Mouse (Mus musculus) midbrain, embryonic 15.5 days (tissue): Measurements from ENCODE around the gene Nt5c1a. TPM values are rescaled to one million over a fixed set of nuclear protein-coding genes. Genes with fewer than 3 reads are reported as not detected.

Experiments used
- ATAC-seq: fragments of 200-750 bp; cut with Nextera tagmentation; replicated peaks from 2 replicates; pipeline ENCODE4 v1.8.0; 2017; ENCODE audit warnings: moderate TSS enrichment
- H3K27ac ChIP-seq: fragments of 300-500 bp; sonication (generic); 2 replicates; pipeline ENCODE4 v1.5.1; 2015; ENCODE audit warnings: mild to moderate bottlenecking, inconsistent platforms
- H3K27me3 ChIP-seq: fragments of 300-500 bp; sonication (generic); replicated peaks from 2 replicates; pipeline ENCODE4 v1.6.1; 2015; ENCODE audit warnings: inconsistent platforms
- H3K36me3 ChIP-seq: fragments of 300-500 bp; sonication (generic); replicated peaks from 2 replicates; pipeline ENCODE4 v1.6.1; 2015; ENCODE audit warnings: inconsistent platforms
- H3K4me1 ChIP-seq: fragments of 300-500 bp; sonication (generic); 2 replicates; pipeline ENCODE4 v1.6.1; 2015; ENCODE audit warnings: inconsistent platforms
- H3K4me2 ChIP-seq: fragments of 300-500 bp; sonication (generic); 2 replicates; pipeline ENCODE4 v1.6.1; 2015; ENCODE audit warnings: inconsistent platforms, mild to moderate bottlenecking, moderate library complexity
- H3K4me3 ChIP-seq: fragments of 300-500 bp; sonication (generic); 2 replicates; pipeline ENCODE4 v1.5.1; 2015; ENCODE audit warnings: mild to moderate bottlenecking, inconsistent platforms
- H3K9ac ChIP-seq: fragments of 300-500 bp; sonication (generic); 2 replicates; pipeline ENCODE4 v1.6.1; 2015; ENCODE audit warnings: mild to moderate bottlenecking, inconsistent platforms
- H3K9me3 ChIP-seq: fragments of 300-500 bp; sonication (generic); 2 replicates; pipeline ENCODE4 v1.6.1; 2016; ENCODE audit warnings: inconsistent platforms
- WGBS: fragments of 180-500 bp; shearing (Covaris S2); methylation state at CpG from one replicate; pipeline ENCODE4 v1.1.7; 2015; ENCODE audit warnings: mixed read lengths; 5-methylcytosine and 5-hydroxymethylcytosine counted together
- polyA plus RNA-seq: library from polyadenylated mRNA; unstranded; fragments of >200 nt; fragmentation: Nextera tagmentation; extraction: Ambion mirVana; gene quantifications from 2 replicates; pipeline ENCODE4 v1.2.1, GENCODE M21; 2015

The Nt5c1a gene
- polyA plus RNA-seq, 1 experiment from 2014 or later, result not detected

DNA sequence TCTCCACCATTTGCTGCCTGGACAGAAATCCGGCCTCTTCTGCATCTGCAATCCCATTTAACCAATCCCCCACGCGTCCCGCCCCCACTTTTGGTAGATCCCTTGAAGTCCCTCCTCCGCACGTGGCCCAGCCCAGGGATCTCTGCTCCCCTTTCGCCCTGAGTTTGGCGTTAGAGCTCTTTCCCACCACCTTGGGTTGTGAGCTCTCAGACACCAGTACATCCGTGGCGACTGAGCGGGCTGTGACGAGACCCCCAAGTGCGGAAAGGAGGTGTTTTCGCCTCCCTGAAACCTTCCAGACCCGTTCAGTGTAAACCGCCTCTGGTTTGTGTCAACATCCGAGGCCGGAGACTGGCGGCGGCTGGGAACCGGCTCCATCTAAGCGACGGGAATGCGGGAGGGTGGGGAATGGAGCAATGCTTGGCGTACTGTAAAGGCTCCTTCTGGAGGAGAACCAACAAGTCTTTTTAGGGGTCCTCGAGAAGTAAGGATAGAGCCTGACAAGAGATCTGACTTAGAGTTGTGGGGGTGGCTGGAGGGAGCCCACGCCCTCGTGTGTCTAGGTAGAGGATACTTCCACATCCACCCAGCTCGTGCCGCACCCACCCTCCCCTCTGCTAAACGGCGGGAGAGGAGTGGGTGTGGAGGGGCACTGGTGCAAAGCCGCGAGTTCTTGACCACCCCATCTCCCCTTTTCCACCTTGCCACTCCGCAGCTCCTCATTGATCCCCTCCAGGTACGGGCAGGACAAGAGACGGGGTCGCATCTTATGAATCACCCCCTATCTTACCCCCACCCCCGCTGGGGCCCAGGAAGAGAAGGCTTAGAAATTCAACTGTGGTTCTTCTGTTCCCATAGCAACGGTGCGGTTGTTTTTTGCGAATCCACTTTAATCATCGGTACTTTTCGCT lies 18.7 kb upstream of the Nt5c1a start, which contains the start of gene Hpcal4:
Hpcal4 (plus strand) TSS at position 900 of the 911 bp plus-strand sequence.
- 1% methylated on average over 44 of the region's 44 CpGs for WGBS
- H3K27ac ChIP-seq, result peak within 1 kb of the TSS; percentile 81
- peaks cover 16% of the 10 kb centered on the region for H3K27me3 ChIP-seq
- ATAC-seq, result peak; percentile 81
- H3K4me2 ChIP-seq, result peak within 1 kb of the TSS; percentile 74
- H3K9ac ChIP-seq, result peak within 1 kb of the TSS; percentile 68
- H3K9me3 ChIP-seq, result no peaks in the 10 kb centered on the region
- no peaks in the 10 kb centered on the region for H3K36me3 ChIP-seq
- H3K4me1 ChIP-seq, result peaks cover 34% of the 10 kb centered on the region
- H3K4me3 ChIP-seq, result peak within 1 kb of the TSS; percentile 56

DNA sequence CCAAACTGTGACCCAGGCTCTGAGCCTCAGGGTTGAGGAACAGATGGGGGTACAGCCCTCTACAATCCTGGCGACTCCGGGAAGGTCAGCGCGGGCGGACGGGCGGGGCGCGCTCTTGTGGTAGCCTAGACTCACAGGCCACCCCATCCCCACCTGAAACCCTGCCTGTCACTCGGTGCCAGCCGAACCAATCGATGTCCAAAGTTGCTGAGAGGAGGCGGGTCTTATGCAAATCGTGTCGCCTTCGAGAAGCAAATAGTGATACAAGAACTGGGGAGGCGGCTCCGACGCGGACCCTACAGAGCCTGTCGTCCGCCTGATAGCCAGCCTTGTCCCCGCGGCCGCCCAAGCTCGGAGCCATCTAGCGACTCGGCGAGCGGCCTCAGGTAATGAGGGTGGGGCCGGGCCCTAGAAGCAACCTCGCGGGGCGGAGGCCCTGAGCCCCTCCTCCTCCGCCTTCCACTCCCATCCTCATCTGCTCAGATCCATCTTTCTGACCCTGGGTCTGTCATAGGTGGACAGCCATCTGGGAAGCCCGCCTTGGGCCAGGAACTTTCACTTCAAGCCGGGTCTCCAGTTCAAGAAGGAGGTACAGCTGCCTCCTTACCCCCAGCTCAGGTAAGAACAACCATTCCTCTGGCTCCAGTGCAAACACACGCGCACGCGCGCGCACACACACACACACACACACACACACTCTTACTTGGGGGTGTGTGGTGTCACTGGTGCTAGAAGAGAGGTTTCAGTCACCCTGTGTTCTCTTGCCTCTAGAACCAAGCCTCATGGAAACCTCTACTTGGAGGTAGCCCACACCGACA lies 17.9 kb upstream of the Nt5c1a start:
- 11% methylated on average over 43 of the region's 44 CpGs for WGBS
- peak overlapping the region; percentile 74 for H3K4me2 ChIP-seq
- H3K4me3 ChIP-seq, result peak overlapping the region; percentile 56
- H3K9me3 ChIP-seq, result no peaks in the 10 kb centered on the region
- peak; percentile 93 for ATAC-seq
- H3K9ac ChIP-seq, result peak overlapping the region; percentile 68
- peaks cover 16% of the 10 kb centered on the region for H3K27me3 ChIP-seq
- no peaks in the 10 kb centered on the region for H3K36me3 ChIP-seq
- peak overlapping the region; percentile 81 for H3K27ac ChIP-seq
- peaks cover 34% of the 10 kb centered on the region for H3K4me1 ChIP-seq

- Histone ChIP-seq H3K36me3 (no peaks in the 10 kb centered on the region), H3K27me3 (peaks cover 21% of the 10 kb centered on the region), H3K27ac (peak overlapping the region; percentile 70), H3K4me3 (peak overlapping the region; percentile 56; the same call in 1 of the 2 replicates), H3K9me3 (no peaks in the 10 kb centered on the region), H3K4me2 (peak overlapping the region; percentile 74), H3K9ac (no peak overlapping the region), H3K4me1 (peaks cover 34% of the 10 kb centered on the region)
- WGBS, result 30% methylated on average over 3 of the region's 3 CpGs
- no peak for ATAC-seq
These were observed 16.5 kb upstream of the Nt5c1a start for GRCm38 (mm10) chr4:123184816-123185215.

DNA sequence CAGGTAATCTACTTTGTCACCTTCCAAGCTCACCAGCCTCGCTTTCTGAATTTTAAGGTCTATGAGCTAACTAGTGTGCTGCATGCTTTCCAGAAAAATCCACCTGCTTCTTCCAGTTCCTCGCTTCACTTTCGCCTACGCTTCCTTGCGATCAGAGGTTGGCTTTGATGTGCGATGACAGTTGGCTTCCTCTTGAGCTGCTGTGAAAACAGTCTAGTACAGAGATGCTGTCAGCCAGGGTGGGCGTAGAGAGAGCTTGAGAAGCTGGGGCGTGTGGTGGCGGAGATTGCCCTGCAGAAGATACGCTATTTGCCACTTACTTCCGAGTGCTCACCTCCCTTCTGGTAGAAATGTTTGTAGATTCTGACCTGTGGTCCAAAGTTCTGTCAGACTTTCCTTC lies 9.0 kb upstream of the Nt5c1a start:
- 92% methylated on average over 11 of the region's 11 CpGs for WGBS
- no peak overlapping the region for H3K4me2 ChIP-seq
- no peaks in the 10 kb centered on the region for H3K4me1 ChIP-seq
- H3K9ac ChIP-seq, result no peak overlapping the region
- no peak overlapping the region for H3K27ac ChIP-seq
- H3K9me3 ChIP-seq, result no peaks in the 10 kb centered on the region
- no peak overlapping the region for H3K4me3 ChIP-seq
- no peak for ATAC-seq
- peaks cover 13% of the 10 kb centered on the region for H3K36me3 ChIP-seq
- H3K27me3 ChIP-seq, result peaks cover 5% of the 10 kb centered on the region; the same call in 1 of the 2 replicates

GRCm38 (mm10) chr4:123193791-123194190 lies 7.5 kb upstream of the Nt5c1a start:
- H3K4me3 ChIP-seq, result no peak overlapping the region
- ATAC-seq, result no peak
- no peak overlapping the region for H3K9ac ChIP-seq
- peaks cover 13% of the 10 kb centered on the region for H3K36me3 ChIP-seq
- peaks cover 3% of the 10 kb centered on the region; the same call in 1 of the 2 replicates for H3K27me3 ChIP-seq
- H3K4me1 ChIP-seq, result no peaks in the 10 kb centered on the region
- WGBS, result 86% methylated on average over 11 of the region's 11 CpGs
- H3K27ac ChIP-seq, result no peak overlapping the region
- no peak overlapping the region for H3K4me2 ChIP-seq
- no peaks in the 10 kb centered on the region for H3K9me3 ChIP-seq

DNA sequence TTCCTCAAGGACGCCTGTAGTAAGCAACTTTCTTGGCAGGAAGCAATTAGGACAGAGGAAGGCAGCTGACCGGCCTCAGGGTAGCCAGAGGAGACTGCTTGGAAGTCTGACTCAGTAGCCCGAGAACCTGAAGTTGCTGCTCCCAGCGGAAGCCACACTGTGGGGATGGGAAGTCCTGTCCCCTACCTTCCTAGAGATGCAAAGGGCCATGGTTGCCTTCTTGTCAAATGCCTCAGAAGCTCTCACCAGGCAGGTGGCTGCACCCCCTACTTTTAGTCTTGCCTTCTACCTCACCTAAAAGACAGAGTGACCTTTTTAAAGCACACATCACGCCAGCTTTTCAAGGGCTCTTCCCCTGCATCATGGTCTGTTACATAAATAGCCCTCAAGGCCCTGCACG lies 4.6 kb upstream of the Nt5c1a start:
- no peak overlapping the region for H3K4me3 ChIP-seq
- H3K4me1 ChIP-seq, result peaks cover 10% of the 10 kb centered on the region
- H3K4me2 ChIP-seq, result no peak overlapping the region
- no peaks in the 10 kb centered on the region for H3K9me3 ChIP-seq
- no peak for ATAC-seq
- H3K27me3 ChIP-seq, result peaks cover 8% of the 10 kb centered on the region; the same call in 1 of the 2 replicates
- H3K27ac ChIP-seq, result no peak overlapping the region
- 73% methylated on average over 6 of the region's 6 CpGs for WGBS
- H3K9ac ChIP-seq, result no peak overlapping the region
- H3K36me3 ChIP-seq, result peaks cover 5% of the 10 kb centered on the region

GRCm38 (mm10) chr4:123200771-123201185 lies 526 bp upstream of the Nt5c1a start:
- WGBS, result 3% methylated on average over 15 of the region's 15 CpGs
- peak overlapping the region; percentile 78 for H3K4me2 ChIP-seq
- H3K27me3 ChIP-seq, result peaks cover 19% of the 10 kb centered on the region; the same call in 1 of the 2 replicates
- ATAC-seq, result peak; percentile 73
- H3K36me3 ChIP-seq, result no peaks in the 10 kb centered on the region
- H3K27ac ChIP-seq, result no peak overlapping the region
- no peaks in the 10 kb centered on the region for H3K9me3 ChIP-seq
- peak overlapping the region; percentile 34 for H3K4me3 ChIP-seq
- peak overlapping the region; percentile 40; the same call in 1 of the 2 replicates for H3K9ac ChIP-seq
- peaks cover 14% of the 10 kb centered on the region for H3K4me1 ChIP-seq

DNA sequence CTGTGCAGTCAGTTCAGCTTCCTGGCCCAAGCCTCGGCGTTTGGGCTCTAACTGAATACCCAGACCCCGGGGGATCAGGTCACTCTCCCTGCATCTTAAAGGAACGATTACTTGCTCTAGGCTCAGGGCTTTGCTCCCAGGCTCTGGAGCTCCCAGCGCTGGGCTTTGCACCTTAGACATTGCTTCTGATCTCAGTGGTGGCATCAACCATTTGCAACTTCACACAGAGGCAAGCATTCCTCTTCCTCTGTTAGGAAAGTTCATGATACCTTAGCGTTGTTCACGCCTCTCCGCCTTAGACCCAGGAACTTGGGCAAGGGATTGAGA lies 753 bp downstream of the Nt5c1a start:
- Histone ChIP-seq H3K36me3 (no peaks in the 10 kb centered on the region), H3K4me2 (peak overlapping the region; percentile 78), H3K9me3 (no peaks in the 10 kb centered on the region), H3K27me3 (peaks cover 19% of the 10 kb centered on the region; the same call in 1 of the 2 replicates), H3K4me1 (peaks cover 14% of the 10 kb centered on the region), H3K4me3 (peak overlapping the region; percentile 34; the same call in 1 of the 2 replicates), H3K9ac (no peak overlapping the region), H3K27ac (no peak overlapping the region)
- WGBS, result 13% methylated on average over 8 of the region's 8 CpGs
- no peak for ATAC-seq

DNA sequence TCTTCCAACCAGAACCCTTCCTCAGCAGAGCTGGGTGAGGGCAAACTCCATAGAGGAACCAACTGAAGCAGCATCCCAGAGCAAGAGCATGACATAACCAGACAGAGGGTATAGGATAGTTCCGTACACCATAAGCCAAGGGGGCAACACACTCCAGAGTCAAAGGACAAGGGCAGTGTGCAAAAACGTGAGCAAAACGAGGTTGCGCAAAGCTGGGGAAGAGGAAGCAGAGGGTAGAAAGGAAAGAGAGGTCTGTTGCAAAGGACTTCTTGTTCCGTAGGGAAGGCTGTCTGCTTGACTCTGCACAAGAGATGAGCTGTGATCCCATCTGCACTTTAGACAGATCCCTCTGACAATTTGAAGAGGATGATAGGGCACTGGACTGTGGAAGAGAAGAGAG lies 6.0 kb downstream of the Nt5c1a start:
- peaks cover 5% of the 10 kb centered on the region; the same call in 1 of the 2 replicates for H3K27me3 ChIP-seq
- H3K4me3 ChIP-seq, result no peak overlapping the region
- no peak for ATAC-seq
- no peak overlapping the region for H3K27ac ChIP-seq
- H3K9me3 ChIP-seq, result no peaks in the 10 kb centered on the region
- H3K4me1 ChIP-seq, result peaks cover 4% of the 10 kb centered on the region; the same call in 1 of the 2 replicates
- H3K9ac ChIP-seq, result no peak overlapping the region
- 81% methylated on average over 5 of the region's 5 CpGs for WGBS
- no peaks in the 10 kb centered on the region for H3K36me3 ChIP-seq
- no peak overlapping the region for H3K4me2 ChIP-seq

DNA sequence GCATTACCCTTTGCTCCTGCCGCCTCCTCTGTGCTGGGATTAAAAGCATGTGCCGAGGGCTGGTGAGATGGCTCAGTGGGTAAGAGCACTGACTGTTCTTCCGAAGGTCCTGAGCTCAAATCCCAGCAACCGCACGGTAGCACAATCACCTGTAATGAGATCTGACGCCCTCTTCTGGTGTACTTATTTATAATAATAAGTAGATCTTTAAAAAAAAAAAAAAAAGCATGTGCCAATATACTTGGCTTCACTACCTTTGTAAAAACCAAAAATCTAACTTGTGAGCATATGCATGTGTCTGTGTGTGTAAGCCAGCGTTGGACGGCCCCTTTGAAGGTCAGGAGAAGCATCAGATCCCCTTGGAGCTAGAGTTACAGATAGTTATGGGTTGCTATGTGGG lies 9.7 kb downstream of the Nt5c1a start:
- 53% methylated on average over 8 of the region's 8 CpGs for WGBS
- Histone ChIP-seq H3K9me3 (no peaks in the 10 kb centered on the region), H3K9ac (no peak overlapping the region), H3K4me3 (no peak overlapping the region), H3K27ac (no peak overlapping the region), H3K4me2 (no peak overlapping the region), H3K36me3 (no peaks in the 10 kb centered on the region), H3K27me3 (no peaks in the 10 kb centered on the region), H3K4me1 (peaks cover 16% of the 10 kb centered on the region)
- no peak for ATAC-seq

GRCm38 (mm10) chr4:123211453-123211852 lies 10.1 kb downstream of the Nt5c1a start:
- Histone ChIP-seq H3K4me2 (no peak overlapping the region), H3K27ac (no peak overlapping the region), H3K4me1 (peaks cover 16% of the 10 kb centered on the region), H3K27me3 (no peaks in the 10 kb centered on the region), H3K36me3 (no peaks in the 10 kb centered on the region), H3K9me3 (no peaks in the 10 kb centered on the region), H3K9ac (no peak overlapping the region), H3K4me3 (no peak overlapping the region)
- 71% methylated on average over 5 of the region's 5 CpGs for WGBS
- ATAC-seq, result no peak

DNA sequence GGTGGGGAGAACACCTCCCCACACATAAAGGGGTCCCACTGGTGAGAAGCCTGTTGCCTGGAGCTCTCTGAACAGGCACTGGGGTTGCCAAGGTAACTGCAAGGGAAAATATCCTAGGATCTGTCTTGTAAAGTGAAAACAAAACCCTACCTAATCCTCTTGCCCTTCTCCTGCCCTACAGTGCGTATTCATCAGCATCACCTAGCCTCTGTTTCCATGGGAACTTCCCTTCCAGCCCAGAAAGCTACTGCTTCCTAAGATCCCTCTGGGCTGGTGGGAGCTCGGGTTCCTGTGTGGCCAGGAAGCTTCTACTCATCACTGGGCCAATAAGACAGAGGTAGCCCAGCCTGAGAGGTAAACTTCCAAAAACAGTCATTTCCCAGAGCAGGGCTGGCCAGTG lies 11.0 kb downstream of the Nt5c1a start:
- no peak overlapping the region for H3K4me2 ChIP-seq
- no peak overlapping the region for H3K4me3 ChIP-seq
- H3K36me3 ChIP-seq, result no peaks in the 10 kb centered on the region
- 28% methylated on average over 2 of the region's 2 CpGs for WGBS
- H3K27me3 ChIP-seq, result no peaks in the 10 kb centered on the region
- no peak overlapping the region for H3K9ac ChIP-seq
- peak; percentile 23; the same call in 1 of the 2 replicates for ATAC-seq
- no peak overlapping the region for H3K27ac ChIP-seq
- H3K9me3 ChIP-seq, result no peaks in the 10 kb centered on the region
- H3K4me1 ChIP-seq, result peaks cover 16% of the 10 kb centered on the region
